Mouse (Mus musculus) liver, embryonic 14.5 days (tissue): ENCODE data around the gene Foxl1. TPM values are rescaled to one million over a fixed set of nuclear protein-coding genes. Genes with fewer than 3 reads are reported as not detected.

Experiments used
- ATAC-seq: fragments of 200-750 bp; cut with Nextera tagmentation; 2 replicates; pipeline ENCODE4 v1.8.0; 2017; ENCODE audit warnings: moderate number of reproducible peaks, mild to moderate bottlenecking, moderate library complexity; ENCODE audit not compliant: insufficient read depth
- DNase-seq, 3 experiments: peaks; one replicate each; pipeline ENCODE4 v3.0.0-alpha.2; 2012 to 2013; ENCODE audit warnings: low read depth in 3 of 3, low spot score in 3 of 3
- H3K27ac ChIP-seq: fragments of 300-500 bp; sonication (generic); 2 replicates; pipeline ENCODE4 v1.5.1; 2014; ENCODE audit warnings: moderate library complexity, mild to moderate bottlenecking, control low read depth, inconsistent platforms
- H3K27me3 ChIP-seq: fragments of 300-500 bp; sonication (generic); 2 replicates; pipeline ENCODE4 v1.6.1; 2014; ENCODE audit warnings: mild to moderate bottlenecking, low read length, moderate library complexity; ENCODE audit not compliant: control insufficient read depth, insufficient read depth
- H3K36me3 ChIP-seq: fragments of 300-500 bp; sonication (generic); replicated peaks from 2 replicates; pipeline ENCODE4 v1.6.1; 2014; ENCODE audit warnings: low read depth; ENCODE audit not compliant: control insufficient read depth, insufficient read depth
- H3K4me1 ChIP-seq, 2 experiments: fragments of 200-500 bp in 1 of 2; fragments of 300-500 bp in 1 of 2; sonication (generic) in 1 of 2; replicated peaks; 2 replicates each; pipeline ENCODE4 v1.6.1; 2012 to 2014; ENCODE audit warnings: antibody characterized with exemption in 1 of 2, inconsistent platforms in 1 of 2, low read length in 1 of 2; ENCODE audit not compliant: control insufficient read depth in 2 of 2, insufficient read depth in 2 of 2
- H3K4me2 ChIP-seq: fragments of 300-500 bp; sonication (generic); 2 replicates; pipeline ENCODE4 v1.6.1; 2014; ENCODE audit warnings: low read depth, mild to moderate bottlenecking, control low read depth, moderate library complexity
- H3K4me3 ChIP-seq, 2 experiments: fragments of 200-500 bp in 1 of 2; fragments of 300-500 bp in 1 of 2; sonication (generic) in 1 of 2; 2 replicates each; pipeline ENCODE4 v1.5.1; 2012 to 2014; ENCODE audit warnings: low read depth in 2 of 2, low read length in 2 of 2, mild to moderate bottlenecking in 2 of 2, control low read depth in 1 of 2, inconsistent platforms in 1 of 2, moderate library complexity in 1 of 2; ENCODE audit not compliant: insufficient read depth in 1 of 2
- H3K9ac ChIP-seq: fragments of 300-500 bp; sonication (generic); replicated peaks from 2 replicates; pipeline ENCODE4 v1.6.1; 2014; ENCODE audit warnings: mild to moderate bottlenecking, control low read depth, moderate library complexity
- H3K9me3 ChIP-seq: fragments of 300-500 bp; sonication (generic); 2 replicates; pipeline ENCODE4 v1.6.1; 2016; ENCODE audit warnings: low read length, mixed read lengths; ENCODE audit not compliant: control insufficient read depth
- CTCF ChIP-seq: IDR thresholded peaks from 2 replicates; pipeline ENCODE4 v1.5.1; 2016; ENCODE audit warnings: antibody characterized with exemption, low read depth, control low read depth
- EP300 ChIP-seq: IDR thresholded peaks from 2 replicates; pipeline ENCODE4 v1.6.1; 2016; ENCODE audit warnings: antibody characterized with exemption, low read depth
- WGBS: fragments of 180-500 bp; shearing (Covaris S2); extraction: QIAGEN DNeasy Blood & Tissue Kit; methylation state at CpG from one replicate; pipeline ENCODE4 v1.1.7; 2014; ENCODE audit not compliant: insufficient replicate concordance; 5-methylcytosine and 5-hydroxymethylcytosine counted together
- polyA plus RNA-seq, 2 experiments: library from polyadenylated mRNA; depleted of rRNA in 1 of 2; stranded (reverse) in 1 of 2; unstranded in 1 of 2; fragments of >200 nt; fragmentation: Nextera tagmentation in 1 of 2; extraction: Ambion mirVana in 1 of 2; gene quantifications; 2 replicates each; pipeline versions ENCODE4 v1.2.1 to v1.2.3; 2012 to 2014

The Foxl1 gene
- polyA plus RNA-seq, 2 experiments, result 0.07 to 0.08 TPM

- Histone ChIP-seq H3K27me3 (peaks cover 99% of the 10 kb centered on the region), H3K9ac (no peak overlapping the region), H3K36me3 (no peaks in the 10 kb centered on the region), H3K27ac (no peak overlapping the region), H3K9me3 (no peaks in the 10 kb centered on the region), H3K4me2 (no peak overlapping the region; the same call in 1 of the 2 replicates), H3K4me3 (no peak overlapping the region), H3K4me1 (no peaks in the 10 kb centered on the region)
- DNase-seq (no peak), ATAC-seq (no peak)
- 6% methylated on average over 7 of the region's 7 CpGs for WGBS
- no peak for TF ChIP-seq CTCF
- TF ChIP-seq EP300, result no peak
Observed at GRCm38 (mm10) chr8:121081398-121081797, 46.3 kb upstream of the Foxl1 start.

GRCm38 (mm10) chr8:121082218-121083092 lies 45.3 kb upstream of the Foxl1 start:
- DNase-seq (no peak), ATAC-seq (no peak)
- Histone ChIP-seq H3K4me3 (peak overlapping the region; percentile 1 to 34; a peak in 3 of 4 replicates), H3K9ac (no peak overlapping the region), H3K4me1 (no peaks in the 10 kb centered on the region), H3K9me3 (no peaks in the 10 kb centered on the region), H3K36me3 (no peaks in the 10 kb centered on the region), H3K4me2 (peak overlapping the region; percentile 51), H3K27me3 (peaks cover 99% of the 10 kb centered on the region), H3K27ac (no peak overlapping the region)
- 2% methylated on average over 57 of the region's 57 CpGs for WGBS
- TF ChIP-seq CTCF, result no peak
- no peak for TF ChIP-seq EP300

- no peak for DNase-seq
- under 1% methylated on average over 89 of the region's 89 CpGs for WGBS
Observed at GRCm38 (mm10) chr8:121083093-121083935, 44.4 kb upstream of the Foxl1 start.

GRCm38 (mm10) chr8:121083936-121084209 lies 43.9 kb upstream of the Foxl1 start:
- TF ChIP-seq EP300 (no peak), CTCF (no peak)
- WGBS, result under 1% methylated on average over 17 of the region's 27 CpGs
- Histone ChIP-seq H3K9ac (no peak overlapping the region), H3K4me1 (no peaks in the 10 kb centered on the region), H3K9me3 (no peaks in the 10 kb centered on the region), H3K36me3 (no peaks in the 10 kb centered on the region), H3K27ac (no peak overlapping the region), H3K27me3 (peaks cover 100% of the 10 kb centered on the region), H3K4me2 (peak overlapping the region; percentile 51), H3K4me3 (peak overlapping the region; percentile 33 to 34; a peak in 3 of 4 replicates)
- ATAC-seq (no peak), DNase-seq (no peak)

More at GRCm38 (mm10) chr8:121083093-121083935, 44.4 kb upstream of the Foxl1 start:
- TF ChIP-seq CTCF (no peak), EP300 (no peak)
- Histone ChIP-seq H3K27me3 (peaks cover 99% of the 10 kb centered on the region), H3K9ac (no peak overlapping the region), H3K4me1 (no peaks in the 10 kb centered on the region), H3K9me3 (no peaks in the 10 kb centered on the region), H3K4me2 (peak overlapping the region; percentile 51), H3K27ac (no peak overlapping the region), H3K4me3 (peak overlapping the region; percentile 33 to 34), H3K36me3 (no peaks in the 10 kb centered on the region)
- ATAC-seq, result peak; percentile 45; the same call in 1 of the 2 replicates
